Mouse (Mus musculus): ENCODE measurements around the gene Gm30083.

Gene Gm30083

GRCm38 (mm10) chr14:34015063-34015462 is at the start of gene Gm30083:
Gene Gm30083 (minus strand): TSS chr14:34015182.
- DNase-seq (ENCODE audit: low read depth, low spot score) = no peak

GRCm38 (mm10) chr14:34052516-34052915 is 37.5 kb upstream of the Gm30083 start, which contains the start of gene Antxrl:
Gene Antxrl (plus strand): TSS chr14:34052707.
- no peak for DNase-seq (ENCODE audit: low read depth, low spot score)

- no peak for DNase-seq (ENCODE audit: low read depth, low spot score)
Observed at GRCm38 (mm10) chr14:34050101-34050779, 35.3 kb upstream of the Gm30083 start.

GRCm38 (mm10) chr14:34043341-34043740 is 28.4 kb upstream of the Gm30083 start:
- no peak for DNase-seq (ENCODE audit: low read depth, low spot score)

GRCm38 (mm10) chr14:34041241-34041640 is 26.3 kb upstream of the Gm30083 start:
- no peak for DNase-seq (ENCODE audit: low read depth, low spot score)

GRCm38 (mm10) chr14:34033841-34034610 is 19.0 kb upstream of the Gm30083 start:
- peak; percentile 67 for DNase-seq (ENCODE audit: low read depth, low spot score)

GRCm38 (mm10) chr14:34026710-34027109 is 11.7 kb upstream of the Gm30083 start:
- no peak for DNase-seq (ENCODE audit: low read depth, low spot score)

GRCm38 (mm10) chr14:34016938-34017337 is 2.0 kb upstream of the Gm30083 start:
- DNase-seq (ENCODE audit: low read depth, low spot score) = no peak

GRCm38 (mm10) chr14:34016381-34016780 is 1.4 kb upstream of the Gm30083 start, which contains the start of gene Gm5460:
Gene Gm5460 (plus strand): TSS chr14:34016758.
- DNase-seq (ENCODE audit: low read depth, low spot score) = no peak

GRCm38 (mm10) chr14:34002358-34002757 is 12.6 kb downstream of the Gm30083 start:
- no peak for DNase-seq (ENCODE audit: low read depth, low spot score)

GRCm38 (mm10) chr14:34001445-34001844 is 13.5 kb downstream of the Gm30083 start:
- DNase-seq (ENCODE audit: low read depth, low spot score) = no peak

- no peak for DNase-seq (ENCODE audit: low read depth, low spot score)
Observed at GRCm38 (mm10) chr14:34000076-34000475, 14.9 kb downstream of the Gm30083 start.

GRCm38 (mm10) chr14:33997427-33997826 is 17.6 kb downstream of the Gm30083 start:
- DNase-seq (ENCODE audit: low read depth, low spot score) = no peak

GRCm38 (mm10) chr14:33993521-33994289 is 21.3 kb downstream of the Gm30083 start:
- DNase-seq (ENCODE audit: low read depth, low spot score) = no peak

- no peak for DNase-seq (ENCODE audit: low read depth, low spot score)
Observed at GRCm38 (mm10) chr14:33993051-33993450, 21.9 kb downstream of the Gm30083 start.

- DNase-seq (ENCODE audit: low read depth, low spot score) = no peak
Observed at GRCm38 (mm10) chr14:33991971-33992370, 23.0 kb downstream of the Gm30083 start.

GRCm38 (mm10) chr14:33989201-33989600 is 25.8 kb downstream of the Gm30083 start:
- DNase-seq (ENCODE audit: low read depth, low spot score) = no peak

- DNase-seq (ENCODE audit: low read depth, low spot score) = no peak
Observed at GRCm38 (mm10) chr14:33978604-33979059, 36.4 kb downstream of the Gm30083 start, which contains the start of gene Zfp488. Gene Zfp488 (minus strand): TSS chr14:33978764.

GRCm38 (mm10) chr14:33977748-33978147 is 37.2 kb downstream of the Gm30083 start:
- DNase-seq (ENCODE audit: low read depth, low spot score) = no peak

GRCm38 (mm10) chr14:33974752-33975151 is 40.2 kb downstream of the Gm30083 start:
- no peak for DNase-seq (ENCODE audit: low read depth, low spot score)

- no peak for DNase-seq (ENCODE audit: low read depth, low spot score)
Observed at GRCm38 (mm10) chr14:33972679-33973078, 42.3 kb downstream of the Gm30083 start.

GRCm38 (mm10) chr14:33965675-33966074 is 49.3 kb downstream of the Gm30083 start:
- no peak for DNase-seq (ENCODE audit: low read depth, low spot score)

Data from retina, postnatal 7 days (tissue).